Comparison of ENCODE assay signal across 30 mouse cellular contexts in the genomic region with DNA sequence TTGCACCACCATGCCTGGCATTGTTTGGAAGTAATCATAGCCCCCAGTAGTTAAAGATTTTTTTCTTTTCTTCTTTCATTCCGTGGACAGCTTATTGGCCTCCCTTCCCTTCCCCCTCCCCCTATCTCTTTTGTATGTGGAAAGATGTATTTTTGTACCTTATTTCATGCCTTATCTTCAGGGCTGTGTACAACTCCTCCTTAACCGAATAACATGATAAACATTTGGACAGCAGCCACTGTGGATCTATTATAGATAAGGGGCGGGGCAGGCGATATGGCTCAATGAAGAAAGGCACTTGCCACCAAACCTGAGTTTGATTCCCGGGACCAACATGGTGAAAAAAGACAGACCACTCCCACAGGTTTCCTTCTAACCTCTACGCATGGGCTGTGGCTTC. TPM values are rescaled to one million over a fixed set of nuclear protein-coding genes. Genes with fewer than 3 reads are reported as not detected.
DNase-seq lines count a peak whose midpoint lies in the region; ATAC-seq and TF ChIP-seq lines count a peak whose summit lies in the region.
"Had no signal": no experiment of that assay in that cellular context is flagged by ENCODE, and none has a peak within 500 bp of the region (broad histone marks: within the 10 kb centered on the region; RNA-seq: fewer than 3 reads in every experiment).

No protein-coding gene starts in this region.

- 0 out of 2 replicates have a peak, but pooled peaks have one; percentile 30 for ATAC-seq in erythroid progenitor cell, adult 5-6 weeks (replicated peaks; ENCODE audit: low FRiP score, poor library complexity, severe bottlenecking)
- ATAC-seq in liver, embryonic 12.5 days: peak; percentile 59
- ATAC-seq in liver, embryonic 15.5 days (ENCODE audit: insufficient read depth): peak; percentile 36
- 0 out of 2 replicates have a peak, but pooled peaks have one; percentile 9 for ATAC-seq in megakaryocyte-erythroid progenitor cell, adult 5-6 weeks (replicated peaks; ENCODE audit: low FRiP score, low TSS enrichment, poor library complexity, severe bottlenecking)
- ATAC-seq in forebrain, embryonic 12.5 days (ENCODE audit: low FRiP score): no peak
- ATAC-seq: CD4-positive, CD25-positive, alpha-beta regulatory T cell, adult 4 months; forebrain, embryonic 14.5 days; forebrain, postnatal 0 days; hindbrain, embryonic 16.5 days had no signal

- intact Hi-C loops in left cerebral cortex, adult 2 months (cut with DNase I): no loop called here
- intact Hi-C loops in heart, postnatal 10 days (cut with DNase I): no loop called here

- H3K27me3 ChIP-seq in liver, embryonic 12.5 days (replicated peaks): no peaks in the 10 kb centered on the region
- H3K27me3 ChIP-seq in liver, embryonic 15.5 days: no peaks in the 10 kb centered on the region
- H3K27me3 ChIP-seq in forebrain, embryonic 12.5 days: no peaks in the 10 kb centered on the region
- H3K27me3 ChIP-seq: embryonic facial prominence, embryonic 13.5 days; hindbrain, embryonic 13.5 days had no signal

- H3K9me3 ChIP-seq in liver, embryonic 12.5 days (replicated peaks): no peaks in the 10 kb centered on the region
- H3K9me3 ChIP-seq in liver, embryonic 15.5 days (replicated peaks): no peaks in the 10 kb centered on the region
- H3K9me3 ChIP-seq in forebrain, embryonic 12.5 days: no peaks in the 10 kb centered on the region
- H3K9me3 ChIP-seq: embryonic facial prominence, embryonic 10.5 days; embryonic facial prominence, embryonic 13.5 days; forebrain, embryonic 10.5 days; hindbrain, embryonic 10.5 days; hindbrain, embryonic 13.5 days had no signal

- H3K9ac ChIP-seq in liver, embryonic 12.5 days: no peak overlapping the region; the same call in 1 of the 2 replicates
- no peak overlapping the region for H3K9ac ChIP-seq in liver, embryonic 15.5 days
- H3K9ac ChIP-seq in forebrain, embryonic 12.5 days: no peak overlapping the region
- H3K9ac ChIP-seq: embryonic facial prominence, embryonic 13.5 days; forebrain, postnatal 0 days; hindbrain, embryonic 13.5 days had no signal

- 29% methylated on average over 6 of the region's 6 CpGs for WGBS in liver, embryonic 12.5 days (ENCODE audit: insufficient replicate concordance)
- WGBS in liver, embryonic 15.5 days (ENCODE audit: insufficient replicate concordance): 22% methylated on average over 6 of the region's 6 CpGs
- 90% methylated on average over 6 of the region's 6 CpGs for WGBS in forebrain, embryonic 12.5 days

- no peak for TF ChIP-seq CTCF in left cerebral cortex, adult 2 months (IDR thresholded peaks at IDR 0.05)

- peaks cover 37% of the 10 kb centered on the region for H3K36me3 ChIP-seq in liver, embryonic 12.5 days
- peaks cover 24% of the 10 kb centered on the region for H3K36me3 ChIP-seq in liver, embryonic 15.5 days (replicated peaks)
- peaks cover 32% of the 10 kb centered on the region for H3K36me3 ChIP-seq in forebrain, embryonic 12.5 days (replicated peaks)

- peak overlapping the region; percentile 63 for H3K27ac ChIP-seq in liver, embryonic 12.5 days
- H3K27ac ChIP-seq in liver, embryonic 15.5 days (replicated peaks): peak overlapping the region; percentile 31; the same call in 1 of the 2 replicates
- H3K27ac ChIP-seq in forebrain, embryonic 12.5 days: no peak overlapping the region
- H3K27ac ChIP-seq in left cerebral cortex, adult 2 months: no peak overlapping the region
- H3K27ac ChIP-seq: embryonic facial prominence, embryonic 10.5 days; embryonic facial prominence, embryonic 13.5 days; forebrain, embryonic 10.5 days; gastrocnemius, adult 2 months; hindbrain, embryonic 10.5 days; hindbrain, embryonic 13.5 days had no signal

- DNase-seq in left cerebral cortex, adult 2 months (ENCODE audit: extremely low spot score in 1 of 2, low spot score in 2 of 2): no peak
- DNase-seq in MN1 (ENCODE audit: low spot score): no peak
- no peak for DNase-seq in heart, postnatal 10 days
- DNase-seq: adrenal gland, adult 2 months; adrenal gland, postnatal 14 days; cerebellum, adult 11-12 months; cerebellum, adult 8-10 months; cerebellum, postnatal 10 days; cerebellum, postnatal 36 days; embryo, embryonic 11 days; forebrain, postnatal 0 days; gastrocnemius, adult 2 months; gastrocnemius, postnatal 14 days; heart, adult 11 months; heart, postnatal 36 days had no signal

- H3K4me1 ChIP-seq in liver, embryonic 12.5 days: peaks cover 57% of the 10 kb centered on the region
- H3K4me1 ChIP-seq in liver, embryonic 15.5 days (replicated peaks): peaks cover 51% of the 10 kb centered on the region
- no peaks in the 10 kb centered on the region for H3K4me1 ChIP-seq in forebrain, embryonic 12.5 days
- H3K4me1 ChIP-seq: embryonic facial prominence, embryonic 10.5 days; embryonic facial prominence, embryonic 13.5 days; forebrain, embryonic 10.5 days; hindbrain, embryonic 13.5 days had no signal

- peak overlapping the region; percentile 26 for H3K4me2 ChIP-seq in liver, embryonic 12.5 days
- H3K4me2 ChIP-seq in liver, embryonic 15.5 days: peak overlapping the region; percentile 13; the same call in 1 of the 2 replicates
- no peak overlapping the region for H3K4me2 ChIP-seq in forebrain, embryonic 12.5 days
- H3K4me2 ChIP-seq: embryonic facial prominence, embryonic 13.5 days; heart, embryonic 11.5 days; hindbrain, embryonic 13.5 days had no signal

- no peak overlapping the region for H3K4me3 ChIP-seq in liver, embryonic 12.5 days
- no peak overlapping the region for H3K4me3 ChIP-seq in liver, embryonic 15.5 days (replicated peaks)
- H3K4me3 ChIP-seq in forebrain, embryonic 12.5 days (replicated peaks): no peak overlapping the region
- H3K4me3 ChIP-seq in left cerebral cortex, adult 2 months: no peak overlapping the region
- H3K4me3 ChIP-seq: embryonic facial prominence, embryonic 10.5 days; embryonic facial prominence, embryonic 13.5 days; erythroblast, embryonic 14.5 days; forebrain, embryonic 10.5 days; gastrocnemius, adult 2 months; hindbrain, embryonic 10.5 days; hindbrain, embryonic 13.5 days had no signal

RNA-seq across cellular contexts. Expression of gene Bri3bp, which starts 16.2 kb away (rescaled TPM):
- 5.4 and 10.5 TPM in 2 replicates for total RNA-seq in erythroid progenitor cell, adult 5-6 weeks (2015; ENCODE audit: low replicate concordance)
- total RNA-seq in erythroid progenitor cell, adult 5-6 weeks (2017; ENCODE audit: low replicate concordance): 2.0 and 2.4 TPM in 2 replicates
- 44.0 and 44.1 TPM in 2 replicates for polyA plus RNA-seq in liver, embryonic 12.5 days (2016; fragmentation: Nextera tagmentation; extraction: Ambion mirVana)
- polyA plus RNA-seq in liver, embryonic 15.5 days (2015; fragmentation: Nextera tagmentation; extraction: Ambion mirVana): 23.5 and 25.8 TPM in 2 replicates
- total RNA-seq in megakaryocyte-erythroid progenitor cell, adult 5-6 weeks (2014; fragmentation: Nextera tagmentation): 37.4 and 77.0 TPM in 2 replicates
- 28.5 and 31.3 TPM in 2 replicates for total RNA-seq in megakaryocyte-erythroid progenitor cell, adult 5-6 weeks (2017)
- polyA plus RNA-seq in forebrain, embryonic 12.5 days (2016; fragmentation: Nextera tagmentation; extraction: Ambion mirVana): 37.4 and 43.0 TPM in 2 replicates
- 10 to 100 TPM; 95.2 to 95.6 TPM for total RNA-seq in left cerebral cortex, adult 2 months (2021)
- 10 to 100 TPM; 56.4 to 62.5 TPM for total RNA-seq in heart, postnatal 10 days (2021)

RNA-seq across cellular contexts. Expression of gene Aacs, which starts 18.1 kb away (rescaled TPM):
- total RNA-seq in erythroid progenitor cell, adult 5-6 weeks (2015; ENCODE audit: low replicate concordance): 6.5 and 13.4 TPM in 2 replicates
- total RNA-seq in erythroid progenitor cell, adult 5-6 weeks (2017; ENCODE audit: low replicate concordance): 1.2 and 7.1 TPM in 2 replicates
- polyA plus RNA-seq in liver, embryonic 12.5 days (2016; fragmentation: Nextera tagmentation; extraction: Ambion mirVana): 24.7 and 25.1 TPM in 2 replicates
- 18.7 and 20.1 TPM in 2 replicates for polyA plus RNA-seq in liver, embryonic 15.5 days (2015; fragmentation: Nextera tagmentation; extraction: Ambion mirVana)
- 8.4 and 8.7 TPM in 2 replicates for total RNA-seq in megakaryocyte-erythroid progenitor cell, adult 5-6 weeks (2014; fragmentation: Nextera tagmentation)
- 3.2 and 3.8 TPM in 2 replicates for total RNA-seq in megakaryocyte-erythroid progenitor cell, adult 5-6 weeks (2017)
- polyA plus RNA-seq in forebrain, embryonic 12.5 days (2016; fragmentation: Nextera tagmentation; extraction: Ambion mirVana): 54.8 and 62.3 TPM in 2 replicates
- total RNA-seq in left cerebral cortex, adult 2 months (2021): 10 to 100 TPM; 43.7 to 48.0 TPM
- total RNA-seq in heart, postnatal 10 days (2021): 1 to 10 TPM; 4.8 to 5.0 TPM

RNA-seq across cellular contexts. Expression of gene Dhx37, which starts 23.6 kb away (rescaled TPM):
- total RNA-seq in erythroid progenitor cell, adult 5-6 weeks (2015; ENCODE audit: low replicate concordance): 3.2 and 5.0 TPM in 2 replicates
- total RNA-seq in erythroid progenitor cell, adult 5-6 weeks (2017; ENCODE audit: low replicate concordance): 3.6 and 15.9 TPM in 2 replicates
- polyA plus RNA-seq in liver, embryonic 12.5 days (2016; fragmentation: Nextera tagmentation; extraction: Ambion mirVana): 11.3 and 11.4 TPM in 2 replicates
- 4.8 and 4.9 TPM in 2 replicates for polyA plus RNA-seq in liver, embryonic 15.5 days (2015; fragmentation: Nextera tagmentation; extraction: Ambion mirVana)
- 21.2 and 34.5 TPM in 2 replicates for total RNA-seq in megakaryocyte-erythroid progenitor cell, adult 5-6 weeks (2014; fragmentation: Nextera tagmentation)
- total RNA-seq in megakaryocyte-erythroid progenitor cell, adult 5-6 weeks (2017): 69.0 and 83.7 TPM in 2 replicates
- 16.5 and 17.1 TPM in 2 replicates for polyA plus RNA-seq in forebrain, embryonic 12.5 days (2016; fragmentation: Nextera tagmentation; extraction: Ambion mirVana)
- total RNA-seq in left cerebral cortex, adult 2 months (2021): 10 to 100 TPM; 12.2 to 12.7 TPM
- 10 to 100 TPM; 13.2 to 14.7 TPM for total RNA-seq in heart, postnatal 10 days (2021)

Comparison
In these comparisons a context has a peak if more than half of its experiments do, and no peak if none do; other contexts are left out.
1. H3K27ac ChIP-seq: peak in liver, embryonic 12.5 days (single experiment) and liver, embryonic 15.5 days (single experiment); none in forebrain, embryonic 12.5 days (single experiment) and left cerebral cortex, adult 2 months (single experiment).